Mouse (Mus musculus) heart, postnatal 10 days (tissue): ENCODE data around the gene Ccser1. TPM values are rescaled to one million over a fixed set of nuclear protein-coding genes. Genes with fewer than 3 reads are reported as not detected.

Experiments
- DNase-seq, 2 experiments: peaks; one replicate each; pipeline ENCODE4 v3.0.0; 2021
- intact Hi-C: fragments of 180-260 bp; cut with DNase I; formaldehyde crosslinking; loops from one replicate; pipeline ENCODE4 v1.15.1; 2025
- total RNA-seq, 2 experiments: library from RNA; stranded (reverse); gene quantifications; 2 replicates each; pipeline ENCODE4 v1.2.3; 2021

Gene Ccser1
- total RNA-seq, 2 experiments from 2014 or later: 3.1 to 3.8 TPM

GRCm38 (mm10) chr6:61427490-61427889 lies 247.4 kb downstream of the Ccser1 start:
- intact Hi-C loops: no loop called here
- no peak for DNase-seq

DNA sequence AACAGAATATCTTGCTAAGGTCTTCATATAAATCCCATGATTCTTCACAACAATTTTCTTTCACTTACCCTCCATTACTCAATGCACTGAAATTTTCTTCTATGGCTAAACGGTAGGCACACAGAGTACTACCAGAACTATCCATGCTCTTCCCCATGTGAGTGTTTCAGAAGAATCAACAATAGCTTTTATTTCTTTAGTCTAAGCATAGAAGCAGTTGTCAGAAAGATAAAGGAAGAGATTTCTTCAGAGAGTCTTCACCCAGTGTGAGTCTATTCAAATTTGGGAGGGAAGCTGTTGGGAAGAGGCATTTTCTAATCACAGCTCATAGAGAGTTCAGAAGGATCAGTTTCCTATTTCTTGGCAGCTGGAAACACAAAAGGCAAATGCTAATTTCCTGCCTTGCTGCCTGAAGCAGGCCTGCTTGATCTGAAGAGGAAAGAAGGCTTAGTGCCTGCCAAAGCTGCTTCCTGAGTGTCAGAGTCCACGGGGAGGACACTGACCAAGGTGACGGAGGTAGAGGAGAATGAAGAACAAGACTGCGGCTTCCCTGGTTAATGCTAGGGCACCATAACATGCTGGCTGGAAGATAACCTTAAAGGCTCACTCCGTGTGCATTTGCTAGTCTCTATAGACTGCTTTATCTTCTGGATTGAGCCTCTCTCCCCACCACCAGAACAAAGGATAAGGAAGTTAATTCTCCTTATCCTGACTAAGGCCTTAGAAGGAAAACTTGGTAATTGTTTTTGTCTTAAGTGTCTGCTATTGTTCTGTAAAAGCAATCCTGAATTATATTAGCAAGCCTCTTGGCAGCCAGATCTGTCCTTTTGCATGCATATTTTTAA lies 251.0 kb downstream of the Ccser1 start:
- DNase-seq: peak; percentile 18 to 23
- intact Hi-C loops: no loop called here

DNA sequence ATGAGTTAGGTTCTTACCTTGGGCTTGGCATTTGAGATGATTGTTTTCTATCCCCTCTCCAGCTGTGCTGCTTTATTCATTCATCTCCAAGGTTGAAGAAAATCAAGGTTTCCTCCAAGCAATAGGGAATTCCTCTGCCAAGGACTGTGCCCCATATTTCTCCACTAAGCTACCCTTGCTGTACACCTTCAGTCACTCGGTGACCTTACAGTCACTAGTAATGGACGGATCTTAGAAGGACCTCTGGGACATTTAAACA lies 251.5 kb downstream of the Ccser1 start:
- peak in 1 of 2 experiments; percentile 1 for DNase-seq
- intact Hi-C loops: no loop called here

GRCm38 (mm10) chr6:61432167-61432566 lies 252.0 kb downstream of the Ccser1 start:
- no peak for DNase-seq
- intact Hi-C loops: no loop called here

GRCm38 (mm10) chr6:61432703-61433102 lies 252.6 kb downstream of the Ccser1 start:
- intact Hi-C loops: no loop called here
- no peak for DNase-seq

- DNase-seq: no peak
- intact Hi-C loops: no loop called here
Observed at GRCm38 (mm10) chr6:61438165-61438564, 258.0 kb downstream of the Ccser1 start.

- intact Hi-C loops: no loop called here
- no peak for DNase-seq
Observed at GRCm38 (mm10) chr6:61471371-61472152, 291.4 kb downstream of the Ccser1 start.

- no peak for DNase-seq
- intact Hi-C loops: no loop called here
Observed at GRCm38 (mm10) chr6:61485336-61485735, 305.2 kb downstream of the Ccser1 start.

- intact Hi-C loops: no loop called here
- no peak for DNase-seq
Observed at GRCm38 (mm10) chr6:61491979-61492821, 312.1 kb downstream of the Ccser1 start.

GRCm38 (mm10) chr6:61493386-61493785 lies 313.3 kb downstream of the Ccser1 start:
- intact Hi-C loops: no loop called here
- DNase-seq: no peak

- DNase-seq: no peak
- intact Hi-C loops: no loop called here
Observed at GRCm38 (mm10) chr6:61515310-61515709, 335.2 kb downstream of the Ccser1 start.

- no peak for DNase-seq
- intact Hi-C loops: no loop called here
Observed at GRCm38 (mm10) chr6:61521587-61521986, 341.5 kb downstream of the Ccser1 start.

DNA sequence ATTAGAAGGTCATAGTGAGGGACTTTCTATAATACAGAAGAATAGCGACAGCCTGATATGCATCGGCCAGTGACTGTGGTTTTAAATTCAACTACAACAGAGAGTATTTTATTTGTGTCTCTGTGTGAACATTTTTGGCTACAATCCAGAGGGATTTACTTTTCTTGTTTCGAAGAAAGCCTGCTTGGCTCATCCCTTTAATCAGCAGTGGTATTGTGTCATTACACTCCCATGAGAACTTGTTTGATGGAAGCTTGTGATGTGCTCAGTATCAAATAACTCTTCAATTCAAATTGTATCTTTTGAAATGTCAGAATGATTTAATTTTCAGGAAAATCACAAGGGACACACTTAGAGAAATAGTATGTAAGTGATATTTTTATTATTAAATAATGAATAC lies 342.0 kb downstream of the Ccser1 start:
- intact Hi-C loops: no loop called here
- no peak for DNase-seq

DNA sequence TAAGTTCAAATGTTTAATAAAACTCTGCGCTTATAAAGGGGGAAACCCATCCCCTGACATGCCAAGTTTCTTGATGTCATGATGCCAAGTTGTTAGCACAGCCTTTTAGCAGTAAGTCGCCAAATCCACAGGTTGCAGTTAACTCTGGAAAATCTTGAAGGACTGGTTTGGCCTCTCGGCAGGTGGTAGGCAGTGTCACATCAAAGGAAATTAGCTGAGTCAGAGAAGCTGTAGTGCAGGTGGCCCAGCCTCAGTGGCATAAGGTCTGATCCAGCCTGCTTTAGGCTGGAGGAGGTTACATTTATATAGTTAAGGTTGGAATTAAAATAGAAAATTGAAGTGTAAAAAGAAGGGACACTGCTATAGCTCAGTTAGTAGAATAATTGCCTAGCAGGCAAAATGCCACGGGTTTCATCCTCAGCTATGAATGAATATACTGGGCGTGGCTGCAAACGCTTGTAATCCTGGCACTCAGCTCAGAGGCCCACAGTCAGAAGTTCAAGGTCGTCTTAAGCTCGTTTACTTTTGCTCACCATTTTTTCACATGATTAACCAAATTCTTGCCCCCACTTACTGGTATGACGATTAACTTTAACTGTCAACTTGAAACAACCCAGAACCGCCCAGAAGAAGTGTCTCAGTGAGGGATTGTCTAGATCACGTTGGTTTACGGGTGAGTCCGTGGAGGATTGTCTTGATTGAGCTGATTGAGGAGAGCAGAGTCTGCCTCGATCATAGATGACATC lies 343.8 kb downstream of the Ccser1 start:
- intact Hi-C loops: no loop called here

DNA sequence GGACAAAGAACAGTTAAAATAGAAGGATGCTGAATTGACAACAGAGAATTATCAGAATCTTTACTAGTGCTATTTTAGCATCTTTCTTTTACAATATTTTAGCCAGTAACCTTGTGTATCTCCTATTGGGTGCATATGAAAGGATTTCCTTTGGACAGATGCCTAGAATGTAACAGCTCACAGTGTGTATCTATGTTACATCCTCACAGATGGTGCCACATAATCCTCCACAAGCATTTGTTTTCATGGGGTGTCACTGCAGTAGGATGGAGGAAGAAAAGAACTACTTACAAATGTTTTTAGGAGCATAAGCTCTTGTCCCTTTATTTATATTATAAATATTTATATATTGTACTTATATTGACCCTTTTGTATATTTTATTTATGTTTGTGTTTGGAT lies 360.6 kb downstream of the Ccser1 start:
- intact Hi-C loops: no loop called here
- no peak for DNase-seq

More for the DNA sequence above, 343.8 kb downstream of the Ccser1 start:
- no peak for DNase-seq

DNA sequence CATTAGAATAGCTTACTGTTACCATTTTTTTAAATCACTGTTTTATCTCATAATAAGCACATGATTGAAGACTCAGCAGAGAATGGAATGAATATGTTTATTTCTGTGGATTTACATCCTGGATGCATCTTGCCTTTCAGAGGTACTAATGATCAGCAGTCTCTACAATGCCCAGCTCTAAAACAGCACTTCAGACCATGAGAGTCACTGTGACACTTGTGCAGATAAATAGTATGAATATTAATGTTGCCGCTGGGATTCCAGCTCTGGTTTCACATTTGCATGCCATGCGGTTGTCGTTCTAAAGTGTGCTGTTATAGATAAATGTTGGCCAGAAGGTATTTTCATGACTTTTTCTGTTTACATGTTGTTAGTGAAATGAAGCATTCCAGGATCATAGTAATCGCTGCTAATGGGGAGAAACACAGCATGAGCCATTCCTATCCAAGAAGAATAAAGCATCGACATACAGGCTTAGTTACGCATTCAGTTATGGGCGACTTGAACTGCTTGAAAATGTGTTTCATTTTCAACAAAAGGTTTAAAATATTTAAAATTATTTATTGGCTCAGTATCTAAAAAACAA lies 363.4 kb downstream of the Ccser1 start:
- intact Hi-C loops: no loop called here
- no peak for DNase-seq

DNA sequence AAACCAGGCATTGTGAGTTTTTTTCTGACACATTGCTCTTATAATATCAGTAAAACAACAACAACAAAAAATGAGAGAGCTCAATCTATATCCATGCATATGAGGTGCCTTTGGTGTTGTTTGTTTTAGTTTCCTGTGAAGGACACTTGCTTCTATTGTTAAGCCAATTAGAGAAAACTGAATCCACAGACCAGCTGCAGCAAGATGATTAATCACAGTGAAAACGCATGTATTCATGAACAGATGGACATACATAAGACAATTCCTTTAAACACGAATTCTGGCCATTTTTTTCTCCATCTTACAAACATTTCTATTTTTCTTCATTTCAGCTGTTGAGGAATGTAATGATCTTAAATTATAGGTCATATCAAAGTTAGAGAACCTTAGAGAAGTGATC lies 387.4 kb downstream of the Ccser1 start:
- no peak for DNase-seq

DNA sequence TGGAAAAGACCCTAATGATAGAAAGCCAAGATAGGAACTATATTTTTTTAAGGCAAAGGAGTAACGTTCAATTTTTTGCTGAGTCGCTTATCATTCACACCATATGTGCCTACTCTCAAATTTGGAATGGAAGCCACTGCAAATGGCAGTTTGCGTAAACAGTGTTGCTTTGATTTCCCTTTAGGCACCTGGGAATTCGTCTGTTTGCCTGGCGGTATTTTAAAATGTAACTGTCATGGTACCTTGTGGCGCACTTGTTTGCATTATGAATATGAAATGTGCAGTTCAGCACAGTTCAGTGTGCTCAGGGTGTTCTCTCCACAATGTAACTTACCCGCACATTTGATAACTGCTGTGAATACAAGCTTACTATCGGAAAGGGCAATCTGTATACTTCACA lies 387.8 kb downstream of the Ccser1 start:
- intact Hi-C loops: no loop called here
- DNase-seq: no peak

More for the DNA sequence above, 387.4 kb downstream of the Ccser1 start:
- intact Hi-C loops: no loop called here

DNA sequence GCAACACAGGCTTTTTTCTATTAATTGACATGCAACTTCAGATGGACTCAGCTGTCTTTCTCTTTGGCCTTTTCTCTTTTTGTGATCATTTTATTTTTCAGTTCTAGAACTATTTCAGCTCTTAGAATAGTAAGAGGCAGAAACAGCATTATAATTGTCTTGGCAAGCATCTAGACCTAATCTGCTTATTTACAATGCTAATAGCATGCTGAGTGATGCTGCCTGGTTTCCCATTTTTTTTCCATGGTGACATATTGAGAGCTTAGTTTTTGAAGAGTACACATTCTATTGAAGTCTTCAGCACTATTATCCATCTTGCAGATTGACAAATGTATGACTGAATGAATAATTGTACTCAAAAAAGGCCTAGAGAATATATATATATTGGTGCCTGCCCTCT lies 401.6 kb downstream of the Ccser1 start:
- no peak for DNase-seq
- intact Hi-C loops: no loop called here

DNA sequence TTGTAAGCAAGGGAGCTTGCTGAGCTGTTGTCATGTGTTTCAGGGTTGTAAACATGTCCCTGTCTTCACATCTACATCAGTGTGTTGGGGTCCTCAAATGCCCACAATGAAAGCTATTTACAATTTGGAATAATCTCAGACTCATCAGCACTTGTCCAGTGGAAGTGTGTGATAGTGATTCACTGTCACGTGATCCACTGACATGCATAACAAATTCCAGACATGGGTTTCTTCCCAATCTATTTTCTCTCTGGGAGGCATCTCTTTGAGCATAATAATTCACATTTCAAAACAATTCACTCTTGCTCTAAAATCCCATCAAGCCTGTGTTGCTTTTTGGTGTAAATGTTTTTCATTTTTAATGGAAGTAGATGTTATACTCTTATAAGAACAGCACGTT lies 408.9 kb downstream of the Ccser1 start:
- intact Hi-C loops: no loop called here
- no peak for DNase-seq
